Mouse (Mus musculus): ENCODE measurements around the gene Bbs9. TPM values are rescaled to one million over a fixed set of nuclear protein-coding genes. Genes with fewer than 3 reads are reported as not detected.

Bbs9 gene
- polyA plus RNA-seq, 1 experiment from 2014 or later: 6.4 TPM

- H3K4me1 ChIP-seq: no peaks in the 10 kb centered on the region
- no peaks in the 10 kb centered on the region; the same call in 1 of the 2 replicates for H3K36me3 ChIP-seq
- no peak for ATAC-seq (ENCODE audit: extremely low read depth, insufficient number of reproducible peaks, low FRiP score, low TSS enrichment)
- no peak overlapping the region for H3K4me3 ChIP-seq
- 86% methylated on average over 5 of the region's 5 CpGs for WGBS
- H3K27me3 ChIP-seq (replicated peaks): no peaks in the 10 kb centered on the region
- no peaks in the 10 kb centered on the region for H3K9me3 ChIP-seq
- no peak overlapping the region for H3K4me2 ChIP-seq
- no peak overlapping the region for H3K27ac ChIP-seq (replicated peaks)
- H3K9ac ChIP-seq: no peak overlapping the region
Measured at GRCm38 (mm10) chr9:22593032-22593431, 117.5 kb downstream of the Bbs9 start.

DNA sequence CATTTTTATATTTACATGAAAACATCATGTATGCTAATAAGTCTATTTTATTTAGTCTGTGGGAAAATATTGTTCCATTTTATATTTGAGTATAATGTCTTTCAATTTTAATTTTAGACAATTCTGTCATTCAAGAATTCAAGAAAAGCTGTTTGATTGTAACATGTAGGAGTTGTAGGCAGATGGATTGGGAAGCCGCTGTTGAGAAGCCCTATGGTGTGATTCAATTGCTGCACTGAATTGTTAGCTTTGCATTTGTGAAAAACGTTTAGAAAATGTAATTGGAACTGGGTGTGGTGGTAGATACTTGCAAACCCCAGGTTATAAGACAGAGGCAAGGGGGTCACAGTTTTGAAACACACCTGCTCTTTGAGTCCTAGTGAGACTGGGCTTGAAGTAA is 121.1 kb downstream of the Bbs9 start:
- Histone ChIP-seq H3K4me2 (no peak overlapping the region), H3K27ac (replicated peaks) (no peak overlapping the region), H3K27me3 (replicated peaks) (no peaks in the 10 kb centered on the region), H3K9ac (no peak overlapping the region), H3K9me3 (no peaks in the 10 kb centered on the region), H3K4me1 (no peaks in the 10 kb centered on the region), H3K4me3 (no peak overlapping the region), H3K36me3 (no peaks in the 10 kb centered on the region)
- whole genome bisulfite sequencing: 54% methylated on average over 2 of the region's 2 CpGs
- ATAC-seq (ENCODE audit: extremely low read depth, insufficient number of reproducible peaks, low FRiP score, low TSS enrichment): no peak

DNA sequence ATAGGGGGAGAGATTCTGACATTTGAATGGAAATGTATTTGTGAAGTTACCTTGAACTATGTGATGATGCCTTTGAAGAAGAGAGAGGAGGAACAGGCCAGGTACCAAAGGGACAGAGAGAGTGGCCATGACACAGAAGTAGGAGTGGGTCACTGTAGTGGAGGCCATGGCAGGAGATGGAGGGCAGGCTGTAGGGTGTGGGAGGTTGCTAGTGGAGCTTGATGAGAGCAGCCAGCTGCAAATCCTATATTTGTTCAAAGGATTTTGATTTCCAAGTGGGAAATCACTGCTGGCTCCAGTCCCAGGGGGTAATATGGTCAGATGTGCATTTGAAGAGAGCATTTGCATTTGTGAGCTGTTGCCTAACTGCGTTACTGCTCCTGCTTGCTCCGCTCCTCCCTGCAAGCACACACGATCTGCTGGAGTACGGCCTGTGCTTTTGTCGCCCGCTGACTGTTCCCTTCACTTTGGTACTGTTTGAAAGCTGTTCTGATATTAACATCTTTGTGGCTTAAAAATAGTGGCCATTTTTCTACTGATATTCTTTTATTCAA is 137.8 kb downstream of the Bbs9 start:
- 0 out of 2 replicates have a peak, but pooled peaks cover 4% of the 10 kb centered on the region for H3K9me3 ChIP-seq
- no peaks in the 10 kb centered on the region for H3K36me3 ChIP-seq
- H3K27ac ChIP-seq (replicated peaks): no peak overlapping the region
- no peak overlapping the region for H3K4me2 ChIP-seq
- no peaks in the 10 kb centered on the region for H3K27me3 ChIP-seq (replicated peaks)
- H3K4me3 ChIP-seq: no peak overlapping the region
- 76% methylated on average over 6 of the region's 6 CpGs for WGBS
- no peak overlapping the region for H3K9ac ChIP-seq
- no peak for ATAC-seq (ENCODE audit: extremely low read depth, insufficient number of reproducible peaks, low FRiP score, low TSS enrichment)
- H3K4me1 ChIP-seq: 0 out of 2 replicates have a peak, but pooled peaks cover 3% of the 10 kb centered on the region

DNA sequence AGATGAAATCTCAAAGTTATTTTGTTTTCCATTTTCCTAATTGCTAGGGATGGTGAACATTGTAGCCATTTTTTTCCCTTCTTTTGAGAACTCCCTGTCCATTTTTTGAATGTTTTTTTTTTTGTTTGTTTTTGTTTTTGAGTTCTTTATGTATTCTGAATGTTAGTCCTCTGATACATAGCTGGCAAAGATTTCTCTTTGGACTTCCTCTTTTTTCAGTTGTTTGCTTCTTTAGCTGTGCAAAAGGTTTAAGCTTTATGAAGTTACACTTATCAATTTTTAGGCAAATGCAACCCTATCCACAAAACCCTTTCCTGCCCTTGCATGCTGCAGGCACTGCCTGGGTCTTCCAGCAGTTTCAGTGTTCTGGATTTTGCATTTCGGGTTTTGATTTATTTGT is 143.7 kb downstream of the Bbs9 start:
- ATAC-seq (ENCODE audit: extremely low read depth, insufficient number of reproducible peaks, low FRiP score, low TSS enrichment): no peak
- WGBS: 78% methylated on average over 1 of the region's 1 CpGs
- no peak overlapping the region for H3K4me3 ChIP-seq
- no peaks in the 10 kb centered on the region for H3K36me3 ChIP-seq
- H3K4me2 ChIP-seq: no peak overlapping the region
- no peaks in the 10 kb centered on the region for H3K27me3 ChIP-seq (replicated peaks)
- H3K27ac ChIP-seq (replicated peaks): no peak overlapping the region
- no peak overlapping the region for H3K9ac ChIP-seq
- no peaks in the 10 kb centered on the region for H3K4me1 ChIP-seq
- H3K9me3 ChIP-seq: 0 out of 2 replicates have a peak, but pooled peaks cover 4% of the 10 kb centered on the region

- no peak for ATAC-seq (ENCODE audit: extremely low read depth, insufficient number of reproducible peaks, low FRiP score, low TSS enrichment)
- H3K36me3 ChIP-seq: no peaks in the 10 kb centered on the region
- no peaks in the 10 kb centered on the region for H3K4me1 ChIP-seq
- 40% methylated on average over 9 of the region's 9 CpGs for WGBS
- no peak overlapping the region for H3K4me2 ChIP-seq
- no peaks in the 10 kb centered on the region for H3K9me3 ChIP-seq
- H3K27me3 ChIP-seq (replicated peaks): no peaks in the 10 kb centered on the region
- no peak overlapping the region for H3K9ac ChIP-seq
- no peak overlapping the region for H3K4me3 ChIP-seq
- no peak overlapping the region for H3K27ac ChIP-seq (replicated peaks)
Measured at GRCm38 (mm10) chr9:22624966-22625365, 149.5 kb downstream of the Bbs9 start.

DNA sequence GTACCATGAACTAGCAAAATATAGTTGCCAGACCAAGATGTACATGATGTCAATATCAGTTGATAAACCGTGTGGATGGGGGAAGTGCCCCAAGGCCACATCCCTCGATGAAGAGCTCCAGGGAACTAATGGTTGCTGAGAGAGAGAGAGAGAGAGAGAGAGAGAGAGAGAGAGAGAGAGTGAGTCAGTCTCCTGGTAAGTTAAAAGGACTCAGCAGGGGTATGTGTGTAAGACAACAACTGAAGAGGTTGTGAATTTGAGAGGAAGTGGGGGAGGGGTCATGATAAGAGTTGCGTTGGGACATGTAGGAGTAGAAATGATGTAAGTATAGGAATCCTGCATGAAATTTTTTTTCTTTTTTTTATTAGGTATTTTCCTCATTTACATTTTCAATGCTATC is 150.5 kb downstream of the Bbs9 start:
- H3K27me3 ChIP-seq (replicated peaks): no peaks in the 10 kb centered on the region
- no peak overlapping the region for H3K4me2 ChIP-seq
- H3K9ac ChIP-seq: no peak overlapping the region
- no peak for ATAC-seq (ENCODE audit: extremely low read depth, insufficient number of reproducible peaks, low FRiP score, low TSS enrichment)
- no peaks in the 10 kb centered on the region for H3K36me3 ChIP-seq
- 65% methylated on average over 3 of the region's 3 CpGs for WGBS
- no peak overlapping the region for H3K27ac ChIP-seq (replicated peaks)
- no peak overlapping the region for H3K4me3 ChIP-seq
- no peaks in the 10 kb centered on the region for H3K9me3 ChIP-seq
- H3K4me1 ChIP-seq: no peaks in the 10 kb centered on the region

GRCm38 (mm10) chr9:22627912-22628311 is 152.4 kb downstream of the Bbs9 start:
- Histone ChIP-seq H3K4me2 (no peak overlapping the region), H3K36me3 (no peaks in the 10 kb centered on the region), H3K4me3 (no peak overlapping the region), H3K27me3 (replicated peaks) (no peaks in the 10 kb centered on the region), H3K27ac (replicated peaks) (no peak overlapping the region), H3K4me1 (peaks cover 3% of the 10 kb centered on the region; the same call in 1 of the 2 replicates), H3K9ac (no peak overlapping the region), H3K9me3 (no peaks in the 10 kb centered on the region)
- 82% methylated on average over 3 of the region's 3 CpGs for WGBS
- ATAC-seq (ENCODE audit: extremely low read depth, insufficient number of reproducible peaks, low FRiP score, low TSS enrichment): no peak

DNA sequence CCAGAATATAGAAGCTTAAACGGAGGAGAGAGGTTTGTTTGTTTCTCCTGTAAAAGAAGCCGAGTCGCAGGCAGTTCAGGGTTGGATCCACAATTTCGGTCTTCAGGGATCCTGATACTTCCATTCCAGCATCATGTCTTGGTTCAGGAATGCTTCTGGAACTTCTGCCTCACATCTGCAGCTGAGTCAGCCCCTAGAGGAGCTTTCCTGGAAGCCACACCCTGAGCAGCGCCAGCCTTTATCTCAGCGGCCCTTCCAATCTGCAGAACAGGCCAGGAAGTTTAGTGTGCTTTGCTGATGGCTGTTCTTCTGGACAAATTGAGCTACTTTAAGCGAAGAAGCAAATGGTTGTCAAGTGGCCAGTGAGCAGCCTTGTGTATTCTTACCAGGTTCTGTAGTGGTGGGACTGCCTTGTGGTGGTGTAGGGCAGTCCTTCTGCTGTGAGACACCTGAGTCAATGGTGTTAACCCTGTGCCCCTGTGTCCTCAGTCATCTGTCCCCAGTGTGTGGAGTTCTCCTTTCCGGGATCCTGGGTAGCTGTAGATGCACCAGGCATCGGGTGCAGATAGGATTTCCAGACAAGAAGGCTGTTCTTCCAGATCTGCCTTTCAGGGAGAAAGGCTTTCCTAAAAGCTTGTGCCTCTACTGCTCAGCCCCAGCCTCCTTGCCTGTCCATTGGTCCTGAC is 157.4 kb downstream of the Bbs9 start:
- ATAC-seq (ENCODE audit: extremely low read depth, insufficient number of reproducible peaks, low FRiP score, low TSS enrichment): no peak
- 65% methylated on average over 9 of the region's 9 CpGs for WGBS
- peaks cover 8% of the 10 kb centered on the region; the same call in 1 of the 2 replicates for H3K4me1 ChIP-seq

DNA sequence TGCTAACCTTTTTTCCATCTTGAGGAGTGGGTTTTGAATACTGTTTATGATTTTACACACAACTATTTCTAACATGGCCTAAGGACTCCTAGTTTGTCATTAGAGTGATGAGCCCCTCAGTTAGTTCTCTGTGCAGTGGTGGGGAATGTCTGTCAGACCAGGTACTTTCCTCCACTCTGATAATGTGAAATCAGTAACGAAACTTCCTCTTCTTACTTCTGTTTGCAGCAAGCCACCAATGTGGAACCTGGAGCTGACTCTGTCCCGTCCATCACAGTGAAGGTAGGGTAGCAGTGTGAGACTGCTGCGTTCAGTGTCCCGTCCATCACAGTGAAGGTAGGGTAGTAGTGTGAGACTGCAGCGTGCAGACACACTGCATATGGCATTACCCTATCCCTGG is 163.0 kb downstream of the Bbs9 start:
- WGBS: 79% methylated on average over 5 of the region's 5 CpGs

More for the DNA sequence above, 157.4 kb downstream of the Bbs9 start:
- Histone ChIP-seq H3K27ac (replicated peaks) (no peak overlapping the region), H3K9ac (no peak overlapping the region), H3K4me3 (no peak overlapping the region), H3K4me2 (no peak overlapping the region), H3K27me3 (replicated peaks) (no peaks in the 10 kb centered on the region), H3K9me3 (no peaks in the 10 kb centered on the region), H3K36me3 (no peaks in the 10 kb centered on the region)

GRCm38 (mm10) chr9:22640683-22641431 is 165.3 kb downstream of the Bbs9 start:
- Histone ChIP-seq H3K36me3 (no peaks in the 10 kb centered on the region), H3K27me3 (replicated peaks) (no peaks in the 10 kb centered on the region), H3K4me2 (no peak overlapping the region), H3K4me1 (peaks cover 24% of the 10 kb centered on the region), H3K27ac (replicated peaks) (no peak overlapping the region), H3K9me3 (no peaks in the 10 kb centered on the region), H3K9ac (no peak overlapping the region), H3K4me3 (no peak overlapping the region)
- ATAC-seq (ENCODE audit: extremely low read depth, insufficient number of reproducible peaks, low FRiP score, low TSS enrichment): no peak
- WGBS: 39% methylated on average over 13 of the region's 13 CpGs

More for the DNA sequence above, 163.0 kb downstream of the Bbs9 start:
- H3K4me3 ChIP-seq: no peak overlapping the region
- H3K9me3 ChIP-seq: no peaks in the 10 kb centered on the region
- H3K27ac ChIP-seq (replicated peaks): no peak overlapping the region
- no peak overlapping the region for H3K9ac ChIP-seq
- no peaks in the 10 kb centered on the region for H3K27me3 ChIP-seq (replicated peaks)
- no peak for ATAC-seq (ENCODE audit: extremely low read depth, insufficient number of reproducible peaks, low FRiP score, low TSS enrichment)
- no peaks in the 10 kb centered on the region for H3K36me3 ChIP-seq
- H3K4me2 ChIP-seq: no peak overlapping the region
- peaks cover 24% of the 10 kb centered on the region for H3K4me1 ChIP-seq

DNA sequence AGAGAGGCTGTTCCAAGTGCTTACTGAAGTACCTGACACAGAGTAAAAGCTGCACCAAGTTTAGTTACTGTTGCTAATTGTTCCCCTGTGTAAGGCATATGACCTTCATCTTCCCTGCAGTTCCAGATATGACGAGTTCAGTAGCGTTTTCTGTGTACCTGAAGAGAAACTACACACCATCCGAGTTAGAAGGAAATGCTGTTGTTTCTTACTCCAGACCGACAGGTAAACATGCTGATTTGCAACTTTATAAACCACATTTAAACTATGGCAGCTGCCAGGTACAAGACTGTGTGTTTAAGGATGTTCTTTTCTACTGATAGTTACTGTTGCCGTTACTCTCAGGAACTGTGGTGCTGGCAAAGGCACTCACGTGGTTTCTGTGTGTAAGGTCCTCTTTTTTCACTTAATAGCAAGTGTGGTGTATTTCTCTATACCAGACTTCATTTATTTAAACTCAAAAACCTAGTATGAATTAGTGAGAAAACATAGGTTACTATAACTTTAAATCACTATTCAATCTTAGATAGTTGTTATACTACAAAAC is 170.4 kb downstream of the Bbs9 start:
- Histone ChIP-seq H3K4me3 (no peak overlapping the region), H3K4me1 (peaks cover 11% of the 10 kb centered on the region; the same call in 1 of the 2 replicates), H3K4me2 (no peak overlapping the region), H3K9ac (no peak overlapping the region), H3K36me3 (no peaks in the 10 kb centered on the region), H3K27ac (replicated peaks) (no peak overlapping the region), H3K27me3 (replicated peaks) (no peaks in the 10 kb centered on the region), H3K9me3 (no peaks in the 10 kb centered on the region)
- ATAC-seq (ENCODE audit: extremely low read depth, insufficient number of reproducible peaks, low FRiP score, low TSS enrichment): no peak
- WGBS: 78% methylated on average over 6 of the region's 6 CpGs

All from heart, embryonic 13.5 days (tissue).